In the genomic region with DNA sequence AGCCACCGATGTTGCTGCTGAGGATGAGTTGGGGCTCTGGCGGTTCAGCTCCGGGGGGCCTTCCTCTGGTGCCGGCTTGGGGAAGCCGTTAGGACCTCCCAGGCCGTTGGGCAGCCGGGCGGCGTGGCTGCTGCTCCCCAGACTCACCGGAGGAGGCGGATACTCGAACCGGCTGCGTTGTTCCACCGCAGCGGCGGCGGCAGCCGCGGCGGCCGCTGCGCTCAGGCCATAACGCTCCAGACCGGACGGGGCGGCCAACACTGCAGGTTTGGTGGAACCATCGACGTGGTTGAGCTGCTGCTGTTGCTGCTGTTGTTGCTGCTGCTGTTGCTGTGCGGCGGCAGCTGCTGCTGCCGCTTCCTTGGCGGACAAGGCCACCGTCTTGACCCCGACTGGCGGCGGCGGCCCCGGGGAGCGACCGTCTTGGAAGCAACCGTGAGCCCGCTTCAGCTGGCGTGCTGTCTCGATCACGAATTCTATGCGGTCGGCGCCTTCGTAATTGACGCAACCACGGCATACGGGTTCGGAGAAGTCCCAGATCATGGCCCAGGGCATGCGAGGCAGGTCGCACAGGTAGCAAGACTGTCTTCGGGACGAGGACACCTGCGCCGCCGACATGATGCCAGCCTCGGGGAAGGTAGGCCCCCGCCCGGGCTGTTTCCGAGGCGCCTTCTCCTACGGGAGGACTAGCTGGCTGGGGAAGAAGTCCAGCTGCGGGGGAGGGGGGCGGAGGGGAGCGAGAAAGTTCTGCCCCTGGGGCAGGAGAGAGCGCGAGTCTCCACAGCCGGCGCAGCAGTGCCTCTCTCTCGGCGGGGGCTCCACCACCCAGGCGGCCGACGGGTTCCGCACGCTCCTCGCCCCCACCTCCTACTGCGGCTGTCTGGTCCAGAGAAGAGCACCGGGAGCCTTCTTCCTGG, we compare ENCODE assay signal across 7 mouse cellular contexts. TPM values are rescaled to one million over a fixed set of nuclear protein-coding genes. Genes with fewer than 3 reads are reported as not detected.
DNase-seq lines count a peak whose midpoint lies in the region; ATAC-seq and TF ChIP-seq lines count a peak whose summit lies in the region.

No protein-coding gene starts in this region.

- H3K27me3 ChIP-seq in E14TG2a.4 (ENCODE audit: insufficient read depth, low read length), result no peaks in the 10 kb centered on the region
- H3K27me3 ChIP-seq in embryonic facial prominence, embryonic 12.5 days, result no peaks in the 10 kb centered on the region
- no peaks in the 10 kb centered on the region for H3K27me3 ChIP-seq in heart, embryonic 13.5 days (replicated peaks)
- H3K27me3 ChIP-seq in splenic B cell, adult 2 months (ENCODE audit: control insufficient read depth, insufficient read depth, low read length, poor library complexity, severe bottlenecking), result no peaks in the 10 kb centered on the region

- WGBS in embryonic facial prominence, embryonic 12.5 days, result under 1% methylated on average over 77 of the region's 84 CpGs
- under 1% methylated on average over 83 of the region's 84 CpGs for WGBS in heart, embryonic 13.5 days
- WGBS in macrophage (ENCODE audit: missing documents), result 2% methylated on average over 76 of the region's 84 CpGs

- H3K79me2 ChIP-seq in macrophage (ENCODE audit: inconsistent target), result peaks cover 42% of the 10 kb centered on the region

- ATAC-seq in activated CD4-positive, CD25-positive, alpha-beta regulatory T cell, adult 4 months, result peak; percentile 4
- ATAC-seq in embryonic facial prominence, embryonic 12.5 days (ENCODE audit: insufficient number of reproducible peaks, insufficient read depth, low FRiP score, low TSS enrichment), result no peak
- no peak for ATAC-seq in heart, embryonic 13.5 days (ENCODE audit: extremely low read depth, insufficient number of reproducible peaks, low FRiP score, low TSS enrichment)

- peak; percentile 84 for DNase-seq in kidney, postnatal 10 days
- DNase-seq in splenic B cell, adult 2 months (ENCODE audit: low read depth, low spot score), result peak; percentile 64

- peak overlapping the region; percentile 99 for H3K27ac ChIP-seq in embryonic facial prominence, embryonic 12.5 days
- peak overlapping the region; percentile 100 for H3K27ac ChIP-seq in heart, embryonic 13.5 days (replicated peaks)
- peak overlapping the region; percentile 74 for H3K27ac ChIP-seq in macrophage

- H3K9me3 ChIP-seq in E14TG2a.4 (ENCODE audit: low read length), result peaks cover 13% of the 10 kb centered on the region
- H3K9me3 ChIP-seq in embryonic facial prominence, embryonic 12.5 days, result no peaks in the 10 kb centered on the region
- H3K9me3 ChIP-seq in heart, embryonic 13.5 days, result no peaks in the 10 kb centered on the region

- H3K36me3 ChIP-seq in E14TG2a.4 (ENCODE audit: insufficient read depth, low read length) (peaks cover 33% of the 10 kb centered on the region), macrophage (ENCODE audit: inconsistent target) (no peaks in the 10 kb centered on the region)
- no peaks in the 10 kb centered on the region for H3K36me3 ChIP-seq in embryonic facial prominence, embryonic 12.5 days
- peaks cover 19% of the 10 kb centered on the region for H3K36me3 ChIP-seq in heart, embryonic 13.5 days
- H3K36me3 ChIP-seq in splenic B cell, adult 2 months (ENCODE audit: control insufficient read depth, insufficient read depth, low read length, poor library complexity, severe bottlenecking), result no peaks in the 10 kb centered on the region

- peak overlapping the region; percentile 90 for H3K9ac ChIP-seq in embryonic facial prominence, embryonic 12.5 days
- H3K9ac ChIP-seq in heart, embryonic 13.5 days, result peak overlapping the region; percentile 100

- peak overlapping the region; percentile 91 for H3K4me2 ChIP-seq in embryonic facial prominence, embryonic 12.5 days (replicated peaks)
- H3K4me2 ChIP-seq in heart, embryonic 13.5 days, result peak overlapping the region; percentile 95

- H3K4me1 ChIP-seq in E14TG2a.4 (replicated peaks; ENCODE audit: low read depth, low read length), result peaks cover 65% of the 10 kb centered on the region
- H3K4me1 ChIP-seq in embryonic facial prominence, embryonic 12.5 days, result peaks cover 42% of the 10 kb centered on the region
- peaks cover 63% of the 10 kb centered on the region for H3K4me1 ChIP-seq in heart, embryonic 13.5 days

- H3K4me3 ChIP-seq in E14TG2a.4 (replicated peaks; ENCODE audit: low read length), result peak overlapping the region; percentile 93
- peak overlapping the region; percentile 89 for H3K4me3 ChIP-seq in embryonic facial prominence, embryonic 12.5 days
- peak overlapping the region; percentile 90 for H3K4me3 ChIP-seq in heart, embryonic 13.5 days
- peak overlapping the region; percentile 45 for H3K4me3 ChIP-seq in macrophage (ENCODE audit: inconsistent target)

- no peak for TF ChIP-seq CTCF in E14TG2a.4 (conservative IDR thresholded peaks at IDR 0.05; ENCODE audit: low read length)

RNA-seq across cellular contexts. Expression of a gene that starts 1.1 kb away (rescaled TPM):
- polyA plus RNA-seq in activated CD4-positive, CD25-positive, alpha-beta regulatory T cell, adult 4 months (2017; shearing (Covaris generic)), result 10 to 100 TPM in 1 of 2 experiments, 1 to 10 TPM in 1; 8.6 to 13.6 TPM
- 53.9 and 59.2 TPM in 2 replicates for polyA plus RNA-seq in embryonic facial prominence, embryonic 12.5 days (2016; fragmentation: Nextera tagmentation; extraction: Ambion mirVana)
- 32.7 and 34.1 TPM in 2 replicates for polyA plus RNA-seq in heart, embryonic 13.5 days (2015; fragmentation: Nextera tagmentation; extraction: Ambion mirVana)
- total RNA-seq in macrophage (2018; cell fraction: chromatin; rRNA removed), result 10 to 100 TPM in 5 of 26 experiments, 1 to 10 TPM in 20, under 1 TPM in 1; 0.94 to 14.8 (median 5.9) TPM
- total RNA-seq in macrophage (2018; cell fraction: cytosol; rRNA removed), result 10 to 100 TPM in 24 of 26 experiments, 1 to 10 TPM in 2; 7.3 to 28.3 (median 21.4) TPM
- 10 to 100 TPM in 24 of 26 experiments, 1 to 10 TPM in 2; 7.2 to 45.6 (median 16.6) TPM for total RNA-seq in macrophage (2018; cell fraction: nucleus; rRNA removed)
- 9.1 to 32.1 TPM (median 10.4 TPM) in 3 replicates for polyA plus RNA-seq in macrophage (2018)
